Mouse (Mus musculus) testis, adult 2 months (tissue): ENCODE data around the gene Asxl1. TPM values are rescaled to one million over a fixed set of nuclear protein-coding genes. Genes with fewer than 3 reads are reported as not detected.

Experiments used
- H3K27ac ChIP-seq: fragments of 200-500 bp; 2 replicates; pipeline ENCODE4 v1.5.1; 2012; ENCODE audit warnings: low read depth, low read length; ENCODE audit not compliant: control insufficient read depth, insufficient read depth
- H3K27me3 ChIP-seq: fragments of 200-500 bp; 2 replicates; pipeline ENCODE4 v1.6.1; 2012; ENCODE audit warnings: mild to moderate bottlenecking, low read length, moderate library complexity; ENCODE audit not compliant: control insufficient read depth, insufficient read depth
- H3K36me3 ChIP-seq: fragments of 200-500 bp; 2 replicates; pipeline ENCODE4 v1.6.1; 2012; ENCODE audit warnings: mild to moderate bottlenecking, low read length; ENCODE audit not compliant: control insufficient read depth, insufficient read depth
- H3K4me1 ChIP-seq: fragments of 200-500 bp; 2 replicates; pipeline ENCODE4 v1.6.1; 2012; ENCODE audit warnings: low read length; ENCODE audit not compliant: control insufficient read depth, insufficient read depth
- H3K4me3 ChIP-seq: fragments of 200-500 bp; 2 replicates; pipeline ENCODE4 v1.5.1; 2012; ENCODE audit warnings: low read depth, mild to moderate bottlenecking, low read length, moderate library complexity, mixed read lengths; ENCODE audit not compliant: control insufficient read depth
- CTCF ChIP-seq: fragments of 200-500 bp; IDR thresholded peaks from 2 replicates; pipeline ENCODE4 v1.5.1; 2012; ENCODE audit warnings: low read depth, mild to moderate bottlenecking, inconsistent platforms, low read length, moderate library complexity; ENCODE audit not compliant: control insufficient read depth, insufficient read depth, insufficient replicate concordance
- POLR2A ChIP-seq: fragments of 200-500 bp; IDR thresholded peaks from 2 replicates; pipeline ENCODE4 v1.6.1; 2012; ENCODE audit warnings: low read depth, mild to moderate bottlenecking, inconsistent platforms, low read length, moderate library complexity; ENCODE audit not compliant: control insufficient read depth
- polyA plus RNA-seq: library from polyadenylated mRNA; depleted of rRNA; stranded (reverse); fragments of >200 nt; gene quantifications from 2 replicates; pipeline ENCODE4 v1.2.3, GENCODE M21; 2012

The Asxl1 gene
- polyA plus RNA-seq, 1 experiment = 28.7 TPM

- H3K27me3 ChIP-seq = no peaks in the 10 kb centered on the region
These were observed 35.4 kb upstream of the Asxl1 start for GRCm38 (mm10) chr2:153310228-153310627.

GRCm38 (mm10) chr2:153312884-153313283 is 32.7 kb upstream of the Asxl1 start:
- Histone ChIP-seq H3K27me3 (no peaks in the 10 kb centered on the region), H3K36me3 (peaks cover 1% of the 10 kb centered on the region), H3K4me1 (peaks cover 3% of the 10 kb centered on the region; the same call in 1 of the 2 replicates), H3K4me3 (no peak overlapping the region), H3K27ac (no peak overlapping the region)
- TF ChIP-seq CTCF (no peak), POLR2A (no peak)

More at GRCm38 (mm10) chr2:153310228-153310627, 35.4 kb upstream of the Asxl1 start:
- TF ChIP-seq POLR2A (no peak), CTCF (no peak)
- peaks cover 1% of the 10 kb centered on the region for H3K36me3 ChIP-seq
- no peak overlapping the region for H3K27ac ChIP-seq
- peak overlapping the region; percentile 39 for H3K4me3 ChIP-seq
- peaks cover 5% of the 10 kb centered on the region; the same call in 1 of the 2 replicates for H3K4me1 ChIP-seq

- no peaks in the 10 kb centered on the region for H3K27me3 ChIP-seq
- no peak for TF ChIP-seq CTCF
- no peak for TF ChIP-seq POLR2A
- no peak overlapping the region for H3K27ac ChIP-seq
- H3K4me3 ChIP-seq = no peak overlapping the region
- no peaks in the 10 kb centered on the region for H3K4me1 ChIP-seq
- peaks cover 1% of the 10 kb centered on the region for H3K36me3 ChIP-seq
These were observed 27.2 kb upstream of the Asxl1 start for GRCm38 (mm10) chr2:153318408-153318807.

GRCm38 (mm10) chr2:153319036-153319643 is 26.5 kb upstream of the Asxl1 start:
- no peak overlapping the region for H3K27ac ChIP-seq
- no peaks in the 10 kb centered on the region for H3K27me3 ChIP-seq
- H3K4me3 ChIP-seq = no peak overlapping the region
- TF ChIP-seq CTCF = no peak
- no peak for TF ChIP-seq POLR2A
- H3K36me3 ChIP-seq = peaks cover 1% of the 10 kb centered on the region
- H3K4me1 ChIP-seq = no peaks in the 10 kb centered on the region

GRCm38 (mm10) chr2:153325706-153326376 is 19.8 kb upstream of the Asxl1 start:
- Histone ChIP-seq H3K27me3 (no peaks in the 10 kb centered on the region), H3K27ac (no peak overlapping the region), H3K36me3 (no peaks in the 10 kb centered on the region; the same call in 1 of the 2 replicates), H3K4me1 (no peaks in the 10 kb centered on the region), H3K4me3 (no peak overlapping the region)
- TF ChIP-seq CTCF = no peak
- TF ChIP-seq POLR2A = no peak

GRCm38 (mm10) chr2:153332271-153332670 is 13.4 kb upstream of the Asxl1 start:
- Histone ChIP-seq H3K4me1 (no peaks in the 10 kb centered on the region), H3K36me3 (no peaks in the 10 kb centered on the region; the same call in 1 of the 2 replicates), H3K27ac (no peak overlapping the region)

GRCm38 (mm10) chr2:153332981-153333380 is 12.6 kb upstream of the Asxl1 start:
- Histone ChIP-seq H3K27ac (no peak overlapping the region), H3K36me3 (no peaks in the 10 kb centered on the region; the same call in 1 of the 2 replicates), H3K4me3 (no peak overlapping the region), H3K27me3 (no peaks in the 10 kb centered on the region), H3K4me1 (no peaks in the 10 kb centered on the region)
- TF ChIP-seq CTCF = no peak
- TF ChIP-seq POLR2A = no peak

More at GRCm38 (mm10) chr2:153332271-153332670, 13.4 kb upstream of the Asxl1 start:
- TF ChIP-seq CTCF (no peak), POLR2A (no peak)
- no peaks in the 10 kb centered on the region for H3K27me3 ChIP-seq
- H3K4me3 ChIP-seq = no peak overlapping the region
